Mouse (Mus musculus) R1 (cell line): ENCODE data around the gene Ttc8.
A peak's percentile ranks its signal among the peaks of the same experiment; 100 is the strongest.
"Not testable (repeated sequence)": the region's sequence is repeated elsewhere in the genome, so short reads cannot be mapped to it uniquely, and the experiment has no call there.

ENCODE experiments used
- DNase-seq: peaks from one replicate; pipeline ENCODE4 v3.0.0-alpha.2; 2018; ENCODE audit warnings: low read depth, low spot score

Gene Ttc8

DNA sequence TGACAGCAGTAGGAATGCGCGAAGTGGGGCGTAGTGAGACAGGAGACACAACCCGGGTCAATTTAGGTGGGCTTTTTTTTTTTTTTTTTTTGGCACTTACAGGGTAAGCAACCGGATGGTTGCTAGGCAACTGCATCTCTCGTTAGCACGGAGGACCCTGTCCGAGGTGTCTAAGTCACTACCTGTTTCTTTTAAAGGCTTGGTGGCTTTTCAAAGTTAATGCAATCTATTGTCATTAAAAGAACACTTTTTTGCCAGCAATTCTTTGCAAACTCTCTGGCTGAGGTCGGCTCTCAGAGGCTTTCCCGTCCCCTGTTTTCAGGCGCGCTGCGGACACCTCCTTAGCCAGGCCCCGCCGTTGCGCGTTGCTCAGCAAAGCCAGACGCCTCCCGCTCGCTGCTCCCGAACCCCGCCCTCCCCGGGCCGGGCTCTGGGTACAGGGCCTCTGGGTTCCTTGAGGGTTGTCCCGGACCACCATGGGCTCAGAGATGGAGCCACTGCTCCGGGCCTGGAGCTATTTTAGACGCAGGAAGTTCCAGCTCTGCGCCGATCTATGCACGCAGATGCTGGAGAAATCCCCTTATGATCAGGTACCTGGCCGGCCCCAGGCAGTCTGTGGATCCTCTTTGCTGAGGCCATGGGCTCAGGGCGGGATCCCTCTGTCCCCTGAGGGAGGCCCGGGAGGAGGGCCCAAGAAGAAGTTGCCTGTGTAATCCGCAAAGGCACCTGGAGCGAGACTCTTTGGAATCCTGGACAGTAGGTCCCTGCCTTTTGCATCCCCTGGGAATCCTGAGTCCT is at the start of gene Ttc8:
TSS of gene Ttc8 (plus strand) at position 381 of the 798 bp plus-strand sequence.
- peak; percentile 90 for DNase-seq

DNA sequence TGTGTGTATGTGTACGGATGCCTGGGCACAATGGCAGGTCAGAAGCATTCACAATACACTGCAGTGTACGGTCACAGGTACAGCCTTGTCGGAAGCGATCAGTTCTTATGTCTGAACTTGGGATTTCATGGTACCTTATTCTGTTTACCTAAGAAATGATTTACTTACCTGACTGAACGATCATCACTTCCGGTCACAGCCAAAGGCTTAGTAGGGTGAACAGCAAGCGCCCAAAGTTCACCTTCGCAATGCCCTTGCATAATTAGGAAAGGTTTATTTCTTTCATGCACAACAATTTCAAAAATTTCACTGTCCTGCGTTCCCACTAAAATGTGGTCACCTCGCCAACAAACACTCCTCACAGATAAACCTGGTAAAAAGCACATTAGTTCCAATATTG is 47.5 kb upstream of the Ttc8 start:
- DNase-seq: no peak

DNA sequence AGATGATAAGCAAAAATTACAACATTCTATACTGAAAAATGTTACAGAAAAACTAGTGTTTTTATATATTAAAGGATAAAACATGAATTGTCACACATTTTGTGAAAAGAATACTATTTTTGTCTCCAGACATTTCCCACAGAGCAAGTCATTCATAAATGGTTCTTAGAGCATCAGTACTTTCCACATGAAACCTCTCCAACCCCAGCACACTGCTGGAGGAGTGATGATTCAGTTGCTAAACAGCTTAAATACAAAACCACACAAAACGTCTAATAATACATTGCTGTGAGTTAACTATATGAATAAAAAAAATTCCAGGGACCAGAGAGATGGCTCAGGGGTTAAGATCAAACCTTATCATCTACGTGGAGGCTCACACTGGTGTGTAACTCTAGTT is 45.2 kb upstream of the Ttc8 start:
- no peak for DNase-seq

DNA sequence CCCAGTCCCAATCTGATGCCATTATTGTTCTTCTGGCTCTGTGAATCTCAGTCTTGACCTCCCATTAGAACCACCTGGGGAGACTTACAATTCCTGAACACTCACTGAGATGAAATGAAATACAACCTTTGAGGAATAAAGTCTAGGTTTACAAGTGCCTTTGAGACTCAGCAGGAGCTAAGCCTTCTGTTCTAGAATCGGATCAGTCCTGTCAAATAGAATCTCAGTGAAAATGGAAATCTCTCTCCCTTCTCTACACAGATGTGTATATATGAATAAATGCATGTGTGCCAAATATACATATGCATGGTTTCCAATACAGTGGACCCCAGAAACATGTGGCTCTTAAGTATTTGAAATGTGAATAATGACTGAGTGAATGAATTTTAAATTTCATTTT is 41.7 kb upstream of the Ttc8 start:
- no peak for DNase-seq

DNA sequence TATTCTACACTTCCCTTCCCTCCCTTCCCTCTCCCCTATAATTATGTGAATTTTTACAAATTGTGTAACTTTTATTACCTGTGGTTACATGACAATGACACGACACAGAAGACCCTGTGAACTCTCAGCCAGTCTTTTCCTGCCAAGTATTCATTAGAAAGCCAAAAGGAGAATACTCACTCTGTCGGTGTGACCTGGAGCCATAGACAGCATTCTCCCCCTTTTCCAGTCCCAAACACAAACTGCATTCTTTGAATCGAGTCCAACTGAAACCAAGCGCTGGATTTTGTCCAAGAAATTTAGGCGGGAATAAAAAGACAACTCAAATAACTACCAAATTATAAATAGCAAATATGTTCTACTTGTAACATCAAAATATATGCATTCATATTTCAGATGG is 38.6 kb upstream of the Ttc8 start:
- no peak for DNase-seq

DNA sequence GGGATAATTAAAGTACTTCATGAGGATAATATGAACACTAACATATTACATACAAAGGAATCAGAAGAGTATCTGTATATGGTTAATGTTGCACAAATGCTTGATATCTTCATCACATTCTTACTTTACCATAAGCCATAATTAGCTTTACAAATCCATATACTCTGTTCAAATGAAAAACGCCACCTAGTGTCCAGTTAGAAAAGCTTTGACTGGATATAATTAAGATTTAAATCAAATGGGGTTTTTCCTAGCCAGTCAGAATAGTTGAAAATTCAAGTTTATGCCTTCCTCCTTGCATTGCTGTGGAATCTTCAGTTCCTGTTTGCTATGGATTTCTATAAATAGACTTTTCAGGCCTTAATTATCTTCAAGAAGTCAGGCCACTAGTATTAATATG is 35.9 kb upstream of the Ttc8 start:
- peak; percentile 16 for DNase-seq

DNA sequence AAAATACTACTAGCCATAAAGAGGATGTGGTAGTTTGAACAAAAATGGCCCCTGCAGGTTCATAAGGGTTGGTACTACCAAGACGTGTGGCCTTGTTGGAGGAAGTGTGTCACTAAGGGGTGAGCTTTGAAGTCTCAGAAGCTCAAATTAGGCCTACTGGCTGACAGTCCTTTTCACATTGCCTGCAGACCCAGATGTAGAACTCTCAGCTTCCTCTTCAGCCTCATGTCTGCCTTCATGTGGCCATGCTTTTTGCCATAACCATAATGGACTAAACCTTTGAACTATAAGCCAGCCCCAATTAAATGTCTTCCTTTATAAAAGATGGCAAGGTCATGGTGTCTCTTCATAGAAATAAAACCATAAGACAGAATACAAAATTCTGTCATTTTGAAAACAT is 23.6 kb upstream of the Ttc8 start:
- DNase-seq: no peak

DNA sequence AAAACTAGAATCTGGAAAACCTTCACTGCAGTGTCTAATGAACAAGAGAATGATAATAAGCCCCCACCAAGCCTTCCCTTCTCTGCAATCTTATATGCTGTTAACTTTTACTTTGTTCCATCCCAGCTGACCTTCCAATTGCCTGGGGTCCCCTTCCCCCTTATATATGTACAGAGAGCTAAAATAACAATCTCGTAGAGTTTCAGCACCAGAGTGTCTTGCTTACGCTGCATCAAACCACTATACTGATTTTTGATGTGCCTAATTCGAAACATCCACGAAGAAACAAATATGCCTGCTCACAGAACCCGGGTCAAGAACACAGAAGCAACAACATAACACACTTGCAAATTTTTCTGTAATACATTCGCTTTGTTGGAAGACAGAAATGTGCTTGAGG is 20.7 kb upstream of the Ttc8 start:
- DNase-seq: no peak

DNA sequence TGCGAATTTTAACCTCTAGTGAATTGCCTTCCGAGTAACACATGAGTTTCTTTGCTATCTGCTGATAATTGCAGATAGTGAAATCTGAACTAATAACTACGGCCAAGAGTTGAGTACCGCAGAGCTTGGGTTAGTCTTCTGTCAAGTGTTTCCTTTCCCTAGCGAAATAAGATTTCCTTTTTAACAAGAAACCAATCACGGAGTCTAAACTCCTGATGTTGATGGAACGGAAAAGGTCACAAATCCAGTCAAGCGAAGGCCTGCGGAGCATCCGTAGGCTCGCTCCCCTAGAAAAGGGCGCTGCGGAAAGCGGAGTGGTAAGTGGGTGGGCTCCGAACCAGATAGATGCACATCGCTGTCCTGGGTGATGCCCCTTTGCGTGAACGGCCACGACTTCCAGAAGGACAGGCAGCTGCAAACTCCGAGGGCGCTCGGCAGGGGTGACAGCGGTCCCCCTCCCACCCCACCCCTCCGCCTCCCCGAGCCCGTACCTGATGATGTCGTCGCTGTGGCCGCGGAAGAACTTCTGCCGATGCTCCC is 20.0 kb upstream of the Ttc8 start:
- peak; percentile 60 for DNase-seq

DNA sequence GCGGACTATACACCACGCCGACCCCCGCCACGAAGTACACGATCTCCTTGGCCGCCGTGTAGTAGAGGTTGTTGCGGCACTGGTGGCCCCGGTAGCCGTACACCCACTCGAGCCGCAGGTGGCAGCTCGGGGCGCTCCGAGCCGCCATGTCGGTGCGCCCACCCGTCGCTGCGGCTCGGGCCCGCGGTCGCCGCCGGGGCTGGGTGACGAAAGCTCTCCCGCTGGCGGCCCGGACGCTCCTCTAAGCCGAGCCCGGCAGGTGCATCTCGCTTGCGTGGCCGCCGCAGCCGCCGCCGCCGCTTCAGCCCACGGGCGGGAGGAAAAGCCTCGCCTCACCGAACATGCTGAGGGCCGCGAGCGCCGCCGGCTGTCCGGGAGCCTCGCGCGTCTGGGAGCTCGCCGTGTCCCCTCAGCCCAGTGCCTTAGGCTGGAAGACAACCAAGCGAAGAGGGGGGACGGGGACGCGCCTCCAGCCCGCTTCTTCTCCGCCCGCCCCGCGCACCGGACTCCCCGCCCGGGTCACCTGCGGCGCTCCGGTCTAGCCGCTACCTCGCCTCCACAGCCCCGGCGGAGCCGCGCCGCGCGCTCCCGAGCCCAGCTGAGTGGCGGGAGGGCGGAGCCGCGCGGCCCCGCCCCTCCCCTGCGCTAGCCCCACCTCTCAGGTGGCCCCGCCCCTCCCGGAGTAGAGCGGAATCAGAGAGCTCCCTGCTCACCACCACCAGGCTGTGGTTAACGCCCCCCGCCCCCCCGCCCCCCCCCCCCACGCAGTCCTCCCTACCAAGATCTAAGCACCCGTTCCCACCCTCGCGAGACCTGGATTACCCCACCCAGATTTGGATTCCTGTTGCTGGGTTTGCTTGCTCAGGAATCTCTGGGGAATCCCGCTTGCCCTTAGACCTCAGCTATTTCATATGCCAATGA is 19.2 kb upstream of the Ttc8 start, which contains the start of gene Eml5:
TSS of gene Eml5 (minus strand) at position 604 of the 921 bp plus-strand sequence.
- DNase-seq: peak; percentile 95

DNA sequence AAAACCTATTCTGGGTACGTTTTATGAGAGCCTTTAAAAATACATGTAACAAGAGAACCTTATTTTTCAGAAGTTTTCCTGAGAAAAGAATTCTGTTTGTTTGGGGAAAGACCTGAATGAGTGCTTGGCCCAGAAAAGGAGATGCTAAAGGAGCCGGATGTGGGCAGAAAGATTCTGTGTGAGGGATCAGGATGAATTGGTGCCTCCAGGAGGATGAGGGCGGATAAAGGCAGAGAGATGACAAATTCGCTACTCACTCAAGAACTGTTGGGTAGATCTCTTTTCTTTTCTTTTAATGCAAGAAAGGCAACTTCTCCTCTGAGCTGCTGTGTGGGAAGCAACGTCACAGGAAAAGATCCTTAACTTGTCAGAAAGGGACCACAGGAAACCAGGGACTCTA is 14.9 kb upstream of the Ttc8 start:
- no peak for DNase-seq

DNA sequence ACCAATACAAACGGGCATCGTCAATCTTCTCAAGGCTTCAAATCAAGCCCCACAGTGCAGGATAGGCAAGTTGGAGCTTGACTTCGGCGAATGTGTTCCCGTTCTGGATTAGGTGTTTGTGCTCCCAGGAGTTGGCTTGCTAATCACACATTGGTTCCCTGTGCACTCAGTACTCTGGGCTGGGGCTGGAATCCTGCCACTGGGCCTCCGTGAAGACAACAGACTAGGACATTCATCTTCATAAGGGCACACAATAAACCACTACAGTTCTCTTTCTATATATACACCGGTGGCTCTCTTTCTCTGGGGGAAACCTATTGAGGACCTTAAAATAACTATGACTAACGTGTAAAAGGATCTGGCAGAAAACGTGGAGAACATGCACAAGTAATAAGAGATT is 10.3 kb upstream of the Ttc8 start:
- no peak for DNase-seq

DNA sequence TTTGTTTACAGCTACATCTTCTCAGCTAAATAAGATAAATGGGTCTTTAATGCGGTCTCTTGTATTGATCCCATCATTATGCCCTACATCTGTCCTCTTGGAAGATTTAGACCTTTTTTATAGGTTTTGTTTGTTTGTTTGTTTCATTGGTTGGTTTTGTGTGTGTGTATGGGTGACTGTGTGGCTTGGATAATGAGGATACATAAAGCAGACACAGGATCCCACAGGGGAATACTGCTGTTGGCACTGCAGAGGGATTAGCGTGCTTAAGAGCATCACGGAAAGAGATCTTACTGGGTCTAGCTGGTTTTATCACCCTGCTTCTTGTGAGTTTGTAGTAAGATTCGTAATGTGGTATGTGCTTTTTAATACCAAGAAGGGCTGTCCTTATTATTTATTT is 10.8 kb downstream of the Ttc8 start:
- DNase-seq: no peak

DNA sequence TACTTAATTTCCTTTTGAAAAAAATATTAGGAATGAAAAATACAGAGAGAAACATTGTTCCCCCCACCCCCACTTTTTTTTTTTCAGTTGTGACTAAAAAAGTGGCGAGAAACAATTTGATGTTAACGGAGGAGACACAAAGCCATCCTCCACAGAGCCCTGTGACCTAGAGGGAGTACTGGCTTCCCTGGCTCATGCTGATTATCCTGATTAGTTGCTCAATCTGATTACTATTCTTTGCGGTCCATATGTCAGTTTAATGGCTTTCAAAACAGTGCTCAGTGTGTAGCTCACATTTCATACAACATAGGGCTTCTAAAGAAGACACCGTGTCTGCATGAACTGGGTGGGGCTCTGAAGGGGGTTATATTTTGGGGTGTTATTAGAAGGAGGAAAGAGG is 12.1 kb downstream of the Ttc8 start:
- no peak for DNase-seq

DNA sequence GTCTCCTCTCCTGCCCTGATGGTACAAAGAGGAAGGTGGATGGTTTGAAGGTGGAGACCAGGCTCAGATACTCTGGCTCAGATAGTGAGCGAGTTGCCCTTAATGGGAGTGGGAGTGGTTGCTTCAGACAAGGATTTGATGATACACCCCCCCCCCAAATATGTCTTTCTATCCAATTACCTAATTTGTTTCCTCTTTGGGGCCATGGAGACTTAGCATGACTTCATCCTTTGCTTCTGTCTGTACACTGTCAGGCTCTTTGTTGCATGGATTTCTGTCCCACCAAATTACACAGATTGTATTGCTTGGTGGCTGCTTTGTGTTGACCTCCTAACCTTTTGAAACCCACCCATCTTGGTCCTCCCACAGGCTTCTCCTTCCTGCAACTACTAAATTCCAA is 12.5 kb downstream of the Ttc8 start:
- DNase-seq: no peak

DNA sequence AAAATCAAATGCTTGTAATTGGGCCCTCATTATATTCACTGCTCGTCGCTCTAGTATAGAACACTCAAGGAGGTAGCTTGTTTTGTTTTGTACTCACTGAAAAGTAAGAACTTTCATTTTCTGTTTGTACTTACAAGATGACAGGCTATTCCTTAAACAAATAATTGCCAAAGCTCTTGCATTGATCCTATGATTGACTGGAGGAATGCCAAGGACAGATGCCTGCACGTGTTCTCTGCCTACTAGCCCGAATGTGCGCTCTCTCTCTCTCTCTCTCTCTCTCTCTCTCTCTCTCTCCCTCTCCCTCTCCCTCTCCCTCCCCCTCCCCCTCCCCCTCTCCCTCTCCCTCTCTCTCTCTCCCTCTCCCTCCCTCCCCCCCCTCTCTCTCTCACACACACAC is 30.9 kb downstream of the Ttc8 start:
- not testable (repeated sequence) for DNase-seq

DNA sequence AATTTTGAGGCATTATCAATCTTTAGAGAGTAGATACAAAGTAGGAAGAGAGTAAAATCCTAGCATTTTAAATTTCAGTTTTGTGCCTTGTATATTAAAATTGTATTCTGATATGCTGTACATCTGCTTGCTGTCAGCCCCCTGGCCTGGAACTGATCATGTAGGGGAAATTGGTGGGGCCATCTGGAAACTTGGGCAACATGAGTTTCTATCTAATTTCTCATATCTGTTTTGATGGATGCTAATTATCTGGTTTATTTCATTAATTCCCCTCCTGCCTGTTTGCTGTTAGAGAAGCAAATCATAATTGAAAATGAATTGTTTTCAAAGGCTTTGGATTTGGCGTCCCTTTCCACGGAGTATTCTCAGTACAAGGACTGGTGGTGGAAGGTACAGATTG is 36.6 kb downstream of the Ttc8 start:
- no peak for DNase-seq

DNA sequence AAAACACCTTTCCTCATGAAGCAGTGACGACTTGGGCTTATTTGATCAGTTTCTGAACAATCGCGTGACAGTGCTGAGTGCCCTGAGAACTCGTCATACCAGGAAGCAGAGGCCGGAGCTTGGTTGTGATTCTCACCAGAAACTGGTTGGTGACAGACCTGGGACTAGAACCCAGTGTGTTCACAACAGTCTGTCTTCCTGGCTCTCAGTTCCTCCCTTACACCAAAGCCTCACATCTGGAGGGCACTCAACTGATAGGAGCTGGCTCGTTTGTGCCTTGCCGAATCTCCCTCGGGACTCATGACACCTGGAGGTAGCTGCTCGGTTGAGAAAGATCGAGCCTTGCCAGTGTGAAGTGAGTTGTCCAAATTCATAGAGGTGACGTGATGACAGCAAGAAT is 37.1 kb downstream of the Ttc8 start:
- no peak for DNase-seq

DNA sequence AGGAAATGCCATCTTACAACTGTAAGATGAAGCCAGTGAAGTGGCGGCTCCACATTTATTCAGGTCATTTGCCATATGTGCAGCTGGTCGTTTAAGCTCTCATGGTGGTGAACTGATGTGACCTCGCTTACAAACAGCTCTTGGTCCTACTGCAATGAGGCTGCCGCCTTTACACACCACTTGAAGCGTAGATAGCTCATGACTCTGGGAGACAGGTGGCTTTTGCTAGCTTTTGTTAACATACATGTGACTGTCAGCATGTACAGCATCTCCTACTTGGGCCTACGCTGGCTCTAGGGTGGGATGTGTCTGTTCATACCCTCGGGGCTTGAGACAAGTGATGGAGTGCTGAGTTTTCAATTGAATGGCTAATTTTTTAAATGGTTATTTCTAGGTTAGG is 40.6 kb downstream of the Ttc8 start:
- DNase-seq: no peak

DNA sequence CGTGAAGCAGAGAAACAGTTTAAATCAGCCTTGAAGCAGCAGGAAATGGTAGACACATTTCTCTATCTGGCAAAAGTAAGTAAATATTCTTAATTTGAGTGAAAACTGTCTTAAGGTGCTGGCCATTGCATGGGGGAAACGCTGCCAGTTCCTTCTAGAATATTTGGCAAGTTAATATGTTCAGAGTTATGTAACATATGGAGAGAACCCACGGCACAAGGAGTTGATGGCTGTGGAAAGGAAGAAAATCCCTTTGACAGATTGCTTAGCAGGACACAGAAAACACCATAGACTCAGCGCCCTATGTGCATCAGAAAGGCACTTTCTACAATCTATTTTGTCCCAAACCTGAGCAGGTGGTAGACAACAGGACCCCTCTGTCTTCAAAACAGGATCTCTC is 41.0 kb downstream of the Ttc8 start:
- no peak for DNase-seq

DNA sequence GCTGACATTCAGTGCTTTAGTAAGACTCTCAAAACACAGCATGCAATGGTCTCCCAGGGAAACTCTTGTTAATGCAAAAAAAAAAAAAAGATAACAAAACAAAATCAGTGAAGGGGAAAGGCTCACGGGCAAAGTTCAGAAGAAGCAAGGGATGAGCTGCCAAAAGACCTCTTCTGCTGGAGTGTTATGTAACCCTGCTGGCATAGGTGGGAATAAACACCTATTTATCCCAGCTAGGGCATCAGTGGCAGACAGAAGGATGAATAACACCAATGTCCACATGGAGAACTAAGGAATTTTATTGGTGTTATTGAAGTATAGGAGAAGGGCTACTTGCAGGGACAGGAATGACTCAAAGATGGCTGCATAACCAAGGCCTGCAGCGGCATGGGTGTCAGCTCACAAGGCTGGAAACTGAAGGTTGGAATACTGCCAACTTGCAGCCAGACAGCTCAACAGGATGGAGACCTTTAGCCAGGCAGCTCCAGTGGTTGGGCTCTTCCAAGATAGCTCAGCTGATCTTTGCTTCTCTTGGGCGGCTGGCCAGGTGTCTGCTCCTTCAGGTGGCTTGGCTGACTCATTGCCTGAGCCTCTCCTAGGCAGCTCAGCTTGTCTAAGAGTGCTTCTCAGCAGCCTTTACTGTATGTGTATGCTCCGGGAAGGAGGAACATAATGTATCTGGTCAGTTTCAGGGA is 45.2 kb downstream of the Ttc8 start:
- no peak for DNase-seq

DNA sequence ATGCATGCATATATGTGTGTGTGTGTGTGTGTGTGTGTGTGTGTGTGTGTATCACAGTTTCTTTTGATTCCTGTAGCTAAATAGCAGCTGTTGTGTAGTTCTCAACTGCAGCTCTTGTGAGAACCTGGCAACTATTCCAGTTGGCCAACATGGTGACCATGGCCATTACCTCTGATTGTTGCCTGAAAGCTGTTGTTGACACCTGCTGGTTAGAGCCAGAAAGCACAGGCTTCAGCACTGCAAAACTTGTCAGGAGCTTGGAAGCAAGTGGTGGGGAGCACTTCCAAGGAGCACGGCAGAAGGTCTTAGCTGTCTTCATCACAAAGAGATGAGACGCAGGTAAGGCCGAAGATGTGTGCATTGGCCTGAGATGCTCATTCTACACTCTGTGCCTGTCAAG is 51.9 kb downstream of the Ttc8 start:
- DNase-seq: no peak
